Mouse (Mus musculus): ENCODE measurements around the gene Htra2.

The Htra2 gene

DNA sequence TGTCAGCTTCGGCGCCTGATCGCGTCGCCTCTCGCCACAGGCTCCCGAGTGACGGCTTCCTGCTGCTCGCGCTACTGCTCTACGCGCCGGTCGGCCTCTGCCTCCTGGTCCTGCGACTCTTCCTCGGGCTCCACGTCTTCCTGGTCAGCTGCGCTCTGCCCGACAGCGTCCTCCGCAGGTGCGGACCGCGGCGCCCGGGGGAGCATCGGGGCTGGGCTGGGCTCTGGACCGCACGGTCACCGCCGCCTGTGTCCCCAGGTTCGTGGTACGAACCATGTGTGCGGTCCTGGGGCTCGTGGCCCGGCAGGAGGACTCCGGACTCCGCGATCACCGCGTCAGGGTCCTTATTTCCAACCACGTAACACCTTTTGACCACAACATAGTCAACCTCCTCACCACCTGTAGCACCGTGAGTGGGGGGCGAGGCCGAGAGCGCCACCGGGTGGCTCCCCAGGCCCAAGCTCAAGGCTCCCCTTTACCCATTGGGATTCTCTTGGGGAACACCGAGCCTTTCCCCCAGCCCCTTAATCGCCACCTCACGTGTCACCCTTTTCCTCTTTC, at the start of gene Htra2:
Htra2 (minus strand) TSS at position 403 of the 561 bp plus-strand sequence.
- peak; percentile 50 for DNase-seq (ENCODE audit: low spot score)

- no peak for DNase-seq (ENCODE audit: low spot score)
These were observed 49.1 kb upstream of the Htra2 start for GRCm38 (mm10) chr6:83104158-83104557.

DNA sequence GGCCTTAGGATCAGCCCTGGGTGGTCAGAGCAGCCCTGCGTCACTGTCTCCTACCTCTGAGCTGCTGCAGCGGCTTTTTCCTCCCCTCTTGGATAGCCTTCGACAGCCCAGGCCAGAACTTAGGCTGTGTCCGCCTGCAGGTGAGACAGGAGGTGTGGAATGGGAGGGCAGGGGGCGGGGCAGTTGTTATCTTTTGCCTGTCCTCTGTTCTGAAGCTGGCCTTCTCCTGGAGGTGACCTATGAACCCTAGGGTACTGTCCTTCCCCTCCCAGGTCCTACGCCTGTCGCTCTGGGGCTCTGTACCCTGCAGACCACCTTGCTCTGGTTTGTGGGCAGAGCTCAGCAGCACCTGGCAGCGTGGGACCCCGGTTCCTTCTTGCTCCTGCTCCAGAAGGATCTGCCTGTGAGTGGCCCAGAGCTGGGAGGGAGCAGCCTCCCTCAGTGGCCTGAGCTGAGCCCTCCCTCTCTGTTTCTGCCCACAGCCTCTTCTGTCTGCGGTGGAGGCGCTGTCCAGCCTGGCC, 48.1 kb upstream of the Htra2 start:
- no peak for DNase-seq (ENCODE audit: low spot score)

DNA sequence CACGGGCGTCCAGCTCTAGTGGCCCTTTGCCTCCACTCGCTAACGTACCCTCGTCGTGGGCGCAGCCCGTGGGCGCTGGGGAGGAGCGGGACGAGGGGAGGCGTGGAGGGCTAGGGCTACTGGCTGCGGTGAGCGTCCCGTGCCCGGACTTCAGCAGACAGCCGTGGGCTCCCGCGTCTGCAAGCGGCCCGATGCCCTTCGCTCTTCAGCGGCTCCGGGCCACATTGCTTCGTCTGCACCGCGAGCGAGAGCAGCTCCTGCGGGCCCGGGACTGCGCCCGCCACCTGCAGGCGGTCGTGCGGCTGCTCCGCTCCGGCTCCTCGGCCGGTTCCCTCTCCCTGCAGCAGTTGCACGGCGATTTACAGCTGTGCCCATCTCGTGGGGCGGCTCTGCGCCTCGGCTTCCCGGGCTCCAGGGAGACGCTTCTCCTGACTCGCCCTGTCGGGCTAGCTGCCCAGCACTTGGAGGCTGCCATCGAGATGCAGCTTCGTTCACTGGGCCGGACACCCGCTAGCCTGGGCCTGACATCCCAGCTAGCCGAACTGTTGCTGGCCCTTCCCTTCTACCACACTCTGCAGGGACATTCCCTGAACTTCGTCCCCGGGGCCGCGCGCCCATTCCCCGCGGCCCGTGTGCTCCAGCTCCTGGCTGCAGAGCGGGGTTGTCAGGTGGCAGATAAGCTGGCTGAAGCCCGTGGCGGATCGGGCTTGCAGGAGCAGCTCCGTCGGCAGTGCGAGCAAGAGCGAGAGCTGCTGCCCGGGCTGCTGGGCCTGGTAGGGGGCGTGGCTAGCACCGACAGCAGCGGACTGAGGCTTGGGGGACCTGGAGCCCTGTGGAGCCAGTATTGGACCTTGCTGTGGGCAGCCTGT, 46.8 kb upstream of the Htra2 start:
- DNase-seq (ENCODE audit: low spot score) = peak; percentile 58

DNA sequence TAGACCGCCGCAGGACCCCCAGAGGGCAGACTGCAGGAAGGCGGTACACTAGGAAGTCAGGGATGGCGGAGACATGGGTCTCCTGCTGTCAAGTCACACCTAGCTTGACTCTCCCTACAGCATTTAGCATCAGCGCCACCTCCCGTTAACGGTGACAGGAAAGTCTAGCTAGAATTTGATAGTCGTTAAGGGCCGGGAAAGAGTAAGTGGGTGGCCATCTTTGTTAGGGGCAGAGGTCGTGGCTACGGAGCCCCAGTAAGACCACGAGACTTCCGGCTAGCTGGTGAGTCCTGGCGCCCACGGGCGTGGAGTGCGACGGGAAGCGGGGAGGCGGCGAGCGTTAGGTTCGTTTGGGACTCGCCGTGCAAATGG, 46.2 kb upstream of the Htra2 start, which contains the start of the genes Ccdc142 and Gm42688:
Ccdc142 (plus strand) TSS at position 286 of the 372 bp plus-strand sequence.
Gm42688 (plus strand) TSS at position 302 of the 372 bp plus-strand sequence.
- peak; percentile 77 for DNase-seq (ENCODE audit: low spot score)

DNA sequence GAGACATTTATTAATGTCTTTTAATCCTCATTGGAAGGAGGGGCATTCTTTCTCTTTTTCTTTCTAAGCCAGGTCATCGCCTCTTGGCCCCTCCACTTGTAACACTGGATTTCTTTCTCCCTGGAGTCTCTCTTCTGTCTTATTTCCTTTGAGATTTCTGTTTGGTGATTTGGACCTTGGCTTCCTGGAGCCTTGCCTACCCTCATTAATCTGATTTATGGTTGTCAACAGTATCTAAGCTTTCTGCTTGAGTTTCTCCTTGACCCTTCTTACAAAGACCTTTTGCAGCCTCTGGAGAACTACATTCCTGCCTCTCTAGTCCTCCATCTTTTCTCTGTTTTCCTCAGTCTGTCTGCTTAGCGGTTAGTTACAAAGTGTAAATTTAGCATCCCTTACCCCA, 43.3 kb upstream of the Htra2 start:
- no peak for DNase-seq (ENCODE audit: low spot score)

- no peak for DNase-seq (ENCODE audit: low spot score)
These were observed 40.9 kb upstream of the Htra2 start for GRCm38 (mm10) chr6:83095968-83096367.

DNA sequence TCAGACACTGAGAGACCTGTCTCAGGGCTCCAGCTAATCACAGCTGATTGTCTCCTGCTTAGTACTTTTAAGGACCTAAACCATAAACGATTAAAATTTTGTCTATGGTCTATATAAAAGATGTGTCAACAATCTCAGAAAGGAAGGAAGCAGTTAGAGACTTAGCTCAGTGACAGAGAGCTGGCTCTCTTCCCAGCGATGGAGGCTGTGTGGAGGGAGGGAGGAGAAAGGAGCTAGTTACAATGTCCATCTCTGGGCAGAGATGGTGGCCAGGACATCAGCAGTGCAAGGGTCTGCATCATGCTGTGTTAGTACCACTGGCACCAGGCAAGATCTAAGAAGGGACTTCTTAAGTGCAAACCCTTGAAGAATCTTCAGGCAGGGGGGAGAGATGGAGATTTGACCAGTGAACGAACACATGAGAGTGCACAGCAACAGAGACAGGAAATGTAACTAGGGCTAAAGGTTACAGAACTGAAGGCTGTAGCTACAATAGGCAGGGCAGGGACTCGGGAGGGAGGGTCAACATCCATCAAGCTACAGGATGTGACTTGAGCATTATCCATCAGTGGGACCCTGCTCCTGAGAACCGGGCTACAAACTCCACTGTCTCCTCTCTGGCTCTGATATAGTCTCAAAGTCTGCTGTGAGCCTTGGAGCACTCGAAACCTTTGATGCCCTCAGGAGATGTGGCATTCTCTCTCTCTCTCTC, 37.5 kb upstream of the Htra2 start:
- no peak for DNase-seq (ENCODE audit: low spot score)

- no peak for DNase-seq (ENCODE audit: low spot score)
These were observed 32.8 kb upstream of the Htra2 start for GRCm38 (mm10) chr6:83087926-83088260.

DNA sequence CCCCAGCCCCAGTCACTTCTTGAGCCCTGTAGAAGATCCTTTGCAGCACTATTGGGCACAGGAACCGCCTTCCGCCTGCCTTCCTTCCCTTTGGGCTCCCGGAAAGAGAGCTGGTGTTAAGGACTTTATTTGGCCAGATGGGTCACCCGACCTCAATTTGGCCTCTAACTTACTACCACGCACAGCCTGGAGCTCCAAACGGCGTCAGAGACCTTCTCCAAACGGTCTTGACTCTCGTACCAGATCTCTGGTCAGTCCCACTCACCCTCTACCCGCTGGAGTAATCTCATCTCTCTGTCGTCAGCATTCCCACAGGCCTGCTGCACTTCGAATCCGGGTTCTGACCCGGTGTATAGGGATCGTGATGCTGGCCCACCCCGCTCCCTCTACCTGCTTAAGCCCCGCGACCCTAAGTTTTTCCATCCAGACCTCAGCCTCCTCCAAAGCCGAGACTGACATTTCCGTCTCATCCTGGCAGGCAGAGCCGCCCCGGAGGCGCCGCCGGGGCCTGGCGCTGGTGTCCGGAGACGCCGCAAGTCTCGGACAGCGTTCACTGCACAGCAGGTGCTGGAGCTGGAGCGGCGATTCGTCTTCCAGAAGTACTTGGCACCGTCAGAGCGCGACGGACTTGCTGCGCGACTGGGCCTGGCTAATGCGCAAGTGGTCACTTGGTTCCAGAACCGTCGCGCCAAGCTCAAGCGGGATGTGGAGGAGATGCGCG, 32.3 kb upstream of the Htra2 start:
- no peak for DNase-seq (ENCODE audit: low spot score)

GRCm38 (mm10) chr6:83086121-83087035, 31.3 kb upstream of the Htra2 start, which contains the start of gene Lbx2:
Gene Lbx2 (plus strand): TSS chr6:83086367.
- DNase-seq (ENCODE audit: low spot score) = no peak

DNA sequence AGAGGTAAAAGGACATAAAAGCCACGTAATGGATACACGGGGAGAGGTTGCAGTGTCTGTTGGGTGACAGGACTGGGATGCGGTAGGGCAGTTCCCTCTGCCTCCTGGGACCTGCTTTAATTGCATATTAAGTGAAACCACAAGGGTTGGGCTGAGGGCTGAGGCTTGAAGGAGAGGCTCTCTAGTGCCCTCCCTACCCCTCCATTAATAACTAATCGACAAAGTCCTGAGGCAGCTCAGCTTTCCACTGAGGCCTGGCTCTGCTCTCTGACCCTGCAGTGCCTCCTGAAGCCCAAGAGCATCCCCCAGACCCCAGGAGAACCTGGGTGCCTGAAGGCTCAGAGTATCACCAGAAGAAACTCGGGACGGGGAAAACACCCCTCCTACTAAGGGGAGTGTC, 29.4 kb upstream of the Htra2 start:
- DNase-seq (ENCODE audit: low spot score) = no peak

GRCm38 (mm10) chr6:83083497-83083896, 28.4 kb upstream of the Htra2 start:
- no peak for DNase-seq (ENCODE audit: low spot score)

GRCm38 (mm10) chr6:83080210-83080609, 25.1 kb upstream of the Htra2 start:
- DNase-seq (ENCODE audit: low spot score) = no peak

GRCm38 (mm10) chr6:83078324-83078858, 23.3 kb upstream of the Htra2 start:
- DNase-seq (ENCODE audit: low spot score) = peak; percentile 100

DNA sequence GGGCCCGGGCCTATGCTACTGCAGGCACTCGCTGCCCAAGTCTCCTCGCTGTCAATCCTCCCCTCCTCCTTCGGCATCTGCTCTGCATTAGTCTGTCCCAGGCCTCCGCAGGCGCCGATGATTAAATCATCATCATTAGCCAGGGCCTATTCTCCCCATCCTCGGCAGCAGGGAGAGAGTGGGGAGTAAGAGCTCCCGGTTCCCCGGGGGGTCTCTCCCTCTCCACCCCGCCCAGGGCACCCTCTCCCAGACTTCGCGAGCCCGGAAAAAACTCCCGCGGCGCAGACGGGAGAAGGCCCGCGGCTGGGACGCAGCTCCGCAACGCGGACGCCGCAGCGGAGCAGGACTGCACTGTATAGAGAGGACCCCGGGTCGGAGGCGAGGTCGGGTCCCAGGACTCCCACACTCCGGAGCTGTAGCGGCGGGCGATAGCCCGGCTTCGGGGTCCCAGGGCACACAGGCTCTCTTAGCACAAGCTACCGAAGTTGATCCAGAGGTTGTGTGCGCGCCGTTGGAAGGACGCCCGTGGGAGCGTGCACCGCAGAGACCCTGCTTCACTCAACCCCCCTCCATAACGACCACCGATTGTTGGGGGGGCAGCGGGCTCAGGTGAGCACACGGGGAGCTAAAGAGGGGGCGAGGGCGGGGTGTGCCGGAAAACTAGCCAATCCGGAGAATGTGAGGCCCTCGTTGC, 22.7 kb upstream of the Htra2 start, which contains the start of gene Pcgf1:
Pcgf1 (plus strand) TSS at position 240 of the 694 bp plus-strand sequence.
- peak; percentile 20 for DNase-seq (ENCODE audit: low spot score)

- DNase-seq (ENCODE audit: low spot score) = no peak
These were observed 19.9 kb upstream of the Htra2 start for GRCm38 (mm10) chr6:83074979-83075378.

- no peak for DNase-seq (ENCODE audit: low spot score)
These were observed 16.1 kb upstream of the Htra2 start for GRCm38 (mm10) chr6:83071220-83071619.

GRCm38 (mm10) chr6:83070311-83071219, 15.5 kb upstream of the Htra2 start:
- DNase-seq (ENCODE audit: low spot score) = peak; percentile 15

GRCm38 (mm10) chr6:83070247-83070310, 15.0 kb upstream of the Htra2 start, which contains the start of gene Tlx2:
Gene Tlx2 (minus strand): TSS chr6:83070293.
- no peak for DNase-seq (ENCODE audit: low spot score)
